Mouse (Mus musculus) kidney, adult 10 weeks (tissue): Measurements from ENCODE around the gene Dtd1. TPM values are rescaled to one million over a fixed set of nuclear protein-coding genes. Genes with fewer than 3 reads are reported as not detected.

Experiments
- polyA plus RNA-seq: library from polyadenylated mRNA; stranded (reverse); fragments of 350-450 nt; fragmentation: Illumina TruSeq; extraction: RNeasy Lipid Tissue Mini Kit (QIAGEN cat#74804); gene quantifications from one replicate; pipeline ENCODE4 v1.2.3, GENCODE M21; 2014; ENCODE audit warnings: low read depth, low replicate concordance

Gene Dtd1
- polyA plus RNA-seq, result 21.4 TPM

GRCm38 (mm10) chr2:144599831-144600687 lies at the start of gene Dtd1:
Gene Dtd1, plus strand, starts transcription at chr2:144599897.

DNA sequence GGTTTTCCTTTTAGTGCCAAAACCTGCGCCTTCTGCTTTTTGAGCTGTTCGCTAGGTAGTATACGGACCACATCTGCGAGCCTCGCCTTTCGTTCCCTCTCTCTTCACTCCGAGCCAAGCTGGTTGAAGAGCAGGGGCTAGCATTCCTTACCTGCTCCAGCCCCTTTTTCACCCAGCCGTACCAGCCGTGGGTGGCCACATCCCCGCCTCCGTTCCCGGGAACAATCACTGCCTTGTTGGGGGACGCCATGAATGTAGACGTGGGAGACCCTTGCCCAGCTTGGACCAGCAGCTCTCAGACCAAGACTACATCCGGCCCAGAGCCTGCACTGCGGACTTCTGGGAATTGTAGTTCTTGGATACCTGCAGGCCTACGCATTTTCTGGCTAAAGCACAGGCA lies 49.2 kb upstream of the Dtd1 start, which contains the start of gene Rbbp9:
Gene Rbbp9, minus strand, starts transcription at position 341 of the 400 bp plus-strand sequence.

GRCm38 (mm10) chr2:144555820-144556552 lies 43.7 kb upstream of the Dtd1 start, which contains the start of gene Sec23b:
Gene Sec23b, plus strand, starts transcription at chr2:144556229.

DNA sequence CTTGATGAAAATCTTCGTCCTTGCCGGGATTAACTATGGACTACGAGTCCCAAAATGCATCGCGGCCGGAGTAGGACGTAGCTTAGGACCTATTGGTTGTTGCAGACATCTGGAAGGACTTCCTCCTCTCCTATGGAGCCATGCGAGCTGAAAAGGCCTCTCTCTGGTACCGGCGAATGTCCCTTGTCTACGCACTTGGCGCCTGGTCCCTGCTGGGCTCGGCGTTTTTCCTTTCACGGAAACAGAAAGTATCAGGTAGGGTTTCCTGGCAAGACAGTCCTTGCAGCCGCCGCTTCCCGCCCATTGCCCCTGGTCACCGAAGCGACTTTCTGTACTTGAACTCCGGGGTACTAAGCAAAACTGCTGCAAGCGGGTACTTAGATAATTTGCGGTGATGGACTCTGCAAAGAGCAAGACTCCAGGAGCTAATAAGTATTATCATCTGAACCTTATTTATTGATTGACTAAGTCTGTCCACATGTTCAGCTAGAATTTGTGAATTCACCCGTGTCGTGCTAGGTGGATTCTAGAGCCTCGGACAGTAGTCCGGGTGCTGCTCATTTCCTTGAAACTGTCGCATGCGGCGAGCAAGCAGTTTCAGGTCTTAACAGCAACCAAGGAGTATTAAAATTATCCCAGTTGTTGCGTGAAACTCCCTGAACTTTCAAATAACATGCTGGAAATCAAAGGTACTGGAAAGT lies 5.6 kb upstream of the Dtd1 start, which contains the start of gene Smim26:
Gene Smim26, plus strand, starts transcription at position 104 of the 701 bp plus-strand sequence.

Other genes with a start within 250 kb of the Dtd1 start
- gene Kat14, start 230.9 kb upstream of the Dtd1 start, polyA plus RNA-seq, result 12.4 TPM
- 5.1 TPM for gene Pet117, start 230.9 kb upstream of the Dtd1 start, polyA plus RNA-seq
- gene Dzank1, start 72.5 kb upstream of the Dtd1 start, polyA plus RNA-seq, result 5.0 TPM
- 39.6 TPM for gene Polr3f, start 72.2 kb upstream of the Dtd1 start, polyA plus RNA-seq
- gene Rbbp9, start 49.0 kb upstream of the Dtd1 start, polyA plus RNA-seq, result 216 TPM
- gene Sec23b, start 43.7 kb upstream of the Dtd1 start, polyA plus RNA-seq, result 116 TPM
- gene Smim26, start 5.8 kb upstream of the Dtd1 start, polyA plus RNA-seq, result 36.3 TPM
- not detected for gene Scp2d1, start 223.8 kb downstream of the Dtd1 start, polyA plus RNA-seq